Mouse (Mus musculus) adrenal gland, postnatal 14 days (tissue): ENCODE results near the gene Nabp2. TPM values are rescaled to one million over a fixed set of nuclear protein-coding genes. Genes with fewer than 3 reads are reported as not detected.

Experiments
- DNase-seq: peaks from one replicate; pipeline ENCODE4 v3.0.0; 2021; ENCODE audit warnings: mixed read lengths
- long read RNA-seq, 2 experiments: library from polyadenylated mRNA; stranded (forward); transcript quantifications; one replicate each; pipeline ENCODE4 v2.0.0; 2021
- total RNA-seq: library from RNA; stranded (reverse); gene quantifications from 2 replicates; pipeline ENCODE4 v1.2.3, GENCODE M21; 2021

Nabp2 gene
- 59.8 and 65.2 TPM in 2 replicates for total RNA-seq
- long read RNA-seq, experiment 1, transcript Nabp2-201 (7 exons, 1,130 nt): major isoform, 57 of 65 reads
- long read RNA-seq, experiment 1, partial matches to known transcripts: 2 of 65 reads
- long read RNA-seq, experiment 1, other reads (novel, unspliced or antisense): 2 of 65 reads
- long read RNA-seq, experiment 2, transcript Nabp2-201 (7 exons, 1,130 nt): major isoform, 37 of 46 reads
- long read RNA-seq, experiment 2, partial matches to known transcripts: 5 of 46 reads
- long read RNA-seq, experiment 2, other reads (novel, unspliced or antisense): 3 of 46 reads

GRCm38 (mm10) chr10:128411211-128412054, at the start of gene Nabp2, which contains the start of gene Rnf41:
Gene Nabp2 (minus strand): TSS chr10:128411492.
Gene Rnf41 (plus strand): TSS chr10:128411657.
- peak; percentile 98 for DNase-seq

- no peak for DNase-seq
Observed at GRCm38 (mm10) chr10:128460270-128460630, 49.0 kb upstream of the Nabp2 start.

- DNase-seq: peak; percentile 56
Observed at GRCm38 (mm10) chr10:128459409-128460269, 48.3 kb upstream of the Nabp2 start.

GRCm38 (mm10) chr10:128458719-128459408, 47.6 kb upstream of the Nabp2 start, which contains the start of gene Smarcc2:
Gene Smarcc2 (plus strand): TSS chr10:128459248.
- peak; percentile 95 for DNase-seq

GRCm38 (mm10) chr10:128458348-128458718, 47.0 kb upstream of the Nabp2 start:
- peak; percentile 94 for DNase-seq

GRCm38 (mm10) chr10:128457676-128458075, 46.4 kb upstream of the Nabp2 start:
- no peak for DNase-seq

GRCm38 (mm10) chr10:128455280-128455679, 44.0 kb upstream of the Nabp2 start:
- peak; percentile 85 for DNase-seq

- DNase-seq: no peak
Observed at GRCm38 (mm10) chr10:128454471-128454870, 43.2 kb upstream of the Nabp2 start.

- no peak for DNase-seq
Observed at GRCm38 (mm10) chr10:128451014-128451413, 39.7 kb upstream of the Nabp2 start.

GRCm38 (mm10) chr10:128445407-128445806, 34.1 kb upstream of the Nabp2 start:
- no peak for DNase-seq

- no peak for DNase-seq
Observed at GRCm38 (mm10) chr10:128444354-128444753, 33.1 kb upstream of the Nabp2 start.

- no peak for DNase-seq
Observed at GRCm38 (mm10) chr10:128442718-128443117, 31.4 kb upstream of the Nabp2 start.

GRCm38 (mm10) chr10:128441324-128442119, 30.2 kb upstream of the Nabp2 start:
- DNase-seq: no peak

GRCm38 (mm10) chr10:128440407-128440806, 29.1 kb upstream of the Nabp2 start:
- peak; percentile 70 for DNase-seq

GRCm38 (mm10) chr10:128438675-128439279, 27.5 kb upstream of the Nabp2 start:
- peak; percentile 42 for DNase-seq

- no peak for DNase-seq
Observed at GRCm38 (mm10) chr10:128436376-128436775, 25.1 kb upstream of the Nabp2 start.

- DNase-seq: no peak
Observed at GRCm38 (mm10) chr10:128435873-128436272, 24.6 kb upstream of the Nabp2 start.

- peak; percentile 88 for DNase-seq
Observed at GRCm38 (mm10) chr10:128435186-128435823, 24.0 kb upstream of the Nabp2 start.

GRCm38 (mm10) chr10:128434681-128435080, 23.4 kb upstream of the Nabp2 start:
- DNase-seq: no peak

GRCm38 (mm10) chr10:128433417-128433816, 22.1 kb upstream of the Nabp2 start:
- no peak for DNase-seq
